Mouse (Mus musculus) right cerebral cortex, postnatal 10 days (tissue): ENCODE measurements around the gene Ddah2.
A peak's percentile ranks its signal among the peaks of the same experiment; 100 is the strongest.

Experiments used
- DNase-seq, 2 experiments: peaks; one replicate each; pipeline ENCODE4 v3.0.0; 2021; ENCODE audit warnings: low spot score in 2 of 2

Gene Ddah2

DNA sequence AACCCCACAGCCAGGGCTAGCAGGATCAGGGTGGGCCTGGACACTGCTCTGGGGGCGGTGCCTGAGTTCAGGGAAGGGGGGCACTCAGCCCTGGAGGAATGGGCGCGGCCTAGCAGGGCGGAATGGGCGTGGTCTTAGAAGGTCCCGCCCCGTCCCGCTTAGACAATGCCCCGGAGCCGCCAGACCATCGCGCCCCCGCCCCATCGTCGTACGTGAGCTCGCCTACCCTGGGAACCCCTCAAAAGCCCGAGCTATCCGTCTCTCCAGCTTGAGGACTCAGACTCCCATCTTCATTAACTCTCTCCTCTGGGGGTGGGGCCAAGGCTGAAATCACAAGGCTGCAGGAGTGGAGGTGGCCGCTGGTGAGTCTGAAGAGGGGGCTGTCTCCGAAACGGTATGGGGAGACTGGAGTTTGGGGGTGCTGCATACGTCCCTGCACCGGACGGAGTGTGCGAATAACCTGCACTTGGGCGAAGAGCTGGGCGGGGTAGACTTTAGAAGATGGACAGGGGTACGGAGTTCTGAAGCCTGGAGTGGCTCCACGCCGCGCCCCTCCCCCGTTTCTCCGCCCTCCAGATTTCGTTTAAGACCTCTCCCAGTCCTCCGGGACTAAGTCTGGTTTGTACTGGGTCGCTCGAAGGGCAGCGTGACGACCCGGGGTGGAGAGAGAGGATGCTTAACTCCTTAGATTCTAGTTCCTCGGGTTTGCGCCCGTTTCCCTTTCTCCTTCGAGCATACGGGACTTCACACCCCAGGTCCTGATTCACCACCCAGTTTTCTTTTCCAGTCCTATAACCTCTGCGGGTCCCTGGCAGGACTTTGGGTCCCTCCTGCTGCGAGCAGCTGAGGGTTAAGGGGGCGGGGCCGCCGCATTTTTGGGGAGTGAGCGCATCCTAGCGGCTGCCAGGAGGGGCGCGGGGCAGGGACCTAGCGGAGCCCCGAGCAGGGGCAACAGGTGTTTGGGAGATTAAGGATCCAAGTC lies at the start of gene Ddah2:
TSS of gene Ddah2 (plus strand) at position 125 of the 982 bp plus-strand sequence.
- peak; percentile 89 for DNase-seq

DNA sequence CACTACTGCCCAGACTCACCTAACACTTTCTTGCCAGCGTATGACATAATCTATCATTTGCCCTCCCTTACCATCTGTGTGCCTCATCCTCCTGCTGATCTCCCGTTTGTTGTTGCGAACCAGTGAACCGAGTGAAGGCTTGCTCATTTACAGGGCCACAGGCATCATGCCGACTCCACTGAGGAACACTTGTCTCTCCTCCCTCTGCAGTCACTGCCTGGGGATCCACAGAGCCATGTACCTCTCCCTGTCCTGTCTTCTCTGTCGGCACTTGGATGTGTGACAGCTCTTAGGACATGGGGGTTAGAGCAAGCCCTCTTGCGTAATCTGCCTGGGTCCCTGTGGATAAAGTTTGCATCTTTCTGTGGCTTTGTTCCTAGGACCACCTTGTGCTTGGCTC lies 49.2 kb upstream of the Ddah2 start:
- no peak for DNase-seq

DNA sequence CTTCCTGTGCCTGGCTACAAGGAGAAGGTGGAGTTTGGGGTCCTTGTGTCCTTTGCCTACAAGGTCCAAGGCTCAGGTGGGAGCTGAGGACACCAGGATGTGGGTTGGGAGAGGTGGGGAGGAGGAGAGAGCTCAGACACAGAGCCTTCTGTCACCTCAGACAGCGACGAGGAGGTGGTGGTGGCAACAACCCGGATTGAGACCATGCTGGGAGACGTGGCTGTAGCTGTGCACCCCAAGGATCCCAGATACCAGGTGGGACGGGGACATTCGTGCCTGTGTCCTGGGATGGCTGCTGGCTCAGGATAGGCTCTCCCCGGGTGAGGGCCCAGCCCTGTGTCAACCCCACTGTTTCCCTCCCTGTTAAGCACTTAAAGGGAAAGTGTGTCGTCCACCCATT lies 47.4 kb upstream of the Ddah2 start:
- no peak for DNase-seq

DNA sequence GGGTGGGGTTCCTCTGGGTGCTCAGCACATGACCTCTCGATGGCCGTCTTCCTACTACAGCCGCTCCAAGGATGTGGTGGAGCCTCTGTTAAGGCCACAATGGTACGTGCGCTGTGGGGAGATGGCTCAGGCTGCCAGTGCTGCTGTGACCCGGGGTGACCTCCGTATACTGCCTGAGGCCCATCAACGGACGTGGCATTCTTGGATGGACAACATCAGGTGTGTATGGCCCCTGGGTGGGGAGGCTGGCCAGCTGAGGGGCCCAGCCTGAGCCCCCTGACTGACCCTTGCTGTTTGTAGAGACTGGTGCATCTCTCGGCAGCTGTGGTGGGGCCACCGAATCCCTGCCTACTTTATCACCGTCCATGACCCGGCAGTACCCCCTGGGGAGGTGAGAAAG lies 46.4 kb upstream of the Ddah2 start:
- no peak for DNase-seq

DNA sequence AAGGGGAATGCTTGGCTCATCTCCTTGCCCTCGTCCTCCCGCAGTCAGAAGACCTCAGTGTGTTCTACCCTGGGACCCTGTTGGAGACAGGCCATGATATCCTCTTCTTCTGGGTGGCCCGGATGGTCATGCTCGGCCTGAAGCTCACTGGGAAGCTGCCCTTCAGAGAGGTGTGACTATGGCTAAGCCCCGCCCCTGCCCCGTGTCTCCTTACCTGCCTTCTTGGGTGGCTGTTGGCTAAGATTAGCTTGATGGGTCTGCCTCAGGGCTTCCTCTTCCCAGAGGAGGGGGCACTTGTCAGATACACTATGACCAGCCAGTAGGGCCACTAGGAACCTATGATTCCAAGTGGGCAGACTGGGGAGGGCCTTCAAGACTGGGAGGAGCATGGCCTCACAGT lies 45.6 kb upstream of the Ddah2 start:
- DNase-seq, result no peak

DNA sequence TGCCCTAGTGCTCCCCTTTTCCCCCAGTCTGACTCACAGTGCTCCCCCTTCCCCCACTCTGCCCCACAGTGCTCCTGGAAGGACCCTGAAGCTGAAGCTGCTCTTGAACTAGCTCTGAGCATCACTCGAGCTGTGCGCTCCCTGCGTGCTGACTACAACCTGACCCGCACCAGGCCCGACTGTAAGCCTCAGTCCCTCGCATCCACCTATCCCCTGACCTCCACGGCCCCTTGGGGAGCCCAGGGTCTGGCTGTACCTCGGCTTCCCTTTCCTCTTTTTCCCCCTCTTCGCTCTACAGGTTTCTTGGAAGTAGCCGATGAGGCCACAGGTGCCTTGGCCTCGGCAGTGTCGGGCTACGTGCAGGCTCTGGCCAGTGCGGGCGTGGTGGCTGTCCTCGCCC lies 43.5 kb upstream of the Ddah2 start:
- DNase-seq, result peak in 1 of 2 experiments; percentile 26

DNA sequence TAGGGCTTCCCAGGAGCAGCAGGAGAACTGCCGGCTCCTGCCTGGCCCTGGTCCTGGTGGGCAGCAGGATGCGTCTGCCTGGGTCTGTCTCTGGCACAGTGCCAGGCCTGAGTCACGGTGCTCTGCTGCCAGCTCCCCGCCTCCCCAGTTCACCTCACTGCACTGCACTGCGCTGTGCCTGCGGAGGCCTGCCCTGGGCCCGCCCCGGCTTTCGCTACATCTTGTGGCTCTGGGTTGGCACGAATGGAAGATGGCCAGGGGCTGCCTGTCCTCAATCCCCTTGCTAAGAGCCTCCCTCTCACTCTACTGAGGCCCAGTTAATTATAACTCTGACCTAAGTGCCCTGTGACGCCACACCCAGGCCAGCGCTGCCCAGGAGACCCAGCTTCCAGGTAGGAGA lies 42.5 kb upstream of the Ddah2 start, which contains the start of gene Vwa7:
TSS of gene Vwa7 (plus strand) at position 204 of the 400 bp plus-strand sequence.
- peak in 1 of 2 experiments; percentile 41 for DNase-seq

DNA sequence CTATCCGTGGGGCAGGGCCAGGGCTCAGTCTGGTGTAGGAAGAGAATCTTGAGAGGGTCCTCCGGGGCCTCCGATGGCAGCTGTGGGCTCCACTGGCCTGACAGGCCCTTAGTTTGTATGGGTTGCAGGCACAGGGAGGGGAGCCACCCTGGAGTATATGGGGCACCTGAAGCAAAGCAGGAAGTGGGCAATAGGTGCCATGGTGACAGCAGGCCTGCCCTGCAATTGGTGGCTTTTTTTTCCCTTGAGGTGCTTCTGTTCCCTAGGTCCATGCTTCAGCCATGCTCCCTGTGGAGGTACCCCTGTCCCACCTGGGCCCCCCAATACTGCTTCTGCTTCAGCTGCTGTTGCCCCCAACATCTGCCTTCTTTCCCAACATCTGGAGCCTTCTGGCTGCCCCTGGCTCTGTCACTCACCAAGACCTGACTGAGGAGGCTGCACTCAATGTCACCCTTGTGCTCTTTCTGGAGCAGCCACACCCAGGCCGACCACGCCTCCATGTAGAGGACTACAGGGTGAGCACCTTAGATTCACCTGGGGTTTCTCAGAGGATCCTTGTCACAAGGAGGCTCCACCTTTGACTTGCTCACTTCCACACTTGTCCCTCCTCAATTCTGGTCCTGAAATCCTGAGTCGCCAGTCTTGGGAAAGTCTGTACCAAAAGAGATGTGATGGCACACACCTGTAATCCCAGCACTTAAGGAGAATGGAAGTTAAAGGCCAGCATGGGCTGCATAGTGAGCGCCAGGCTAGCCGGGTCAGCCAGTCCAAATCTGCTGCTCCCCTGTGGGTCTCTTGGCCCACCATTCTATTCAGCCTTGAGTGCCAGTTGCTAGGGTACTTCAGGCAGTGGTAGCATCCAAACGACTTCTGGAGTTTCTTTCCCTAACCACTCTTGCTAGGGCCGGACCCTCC lies 41.8 kb upstream of the Ddah2 start:
- DNase-seq, result no peak

DNA sequence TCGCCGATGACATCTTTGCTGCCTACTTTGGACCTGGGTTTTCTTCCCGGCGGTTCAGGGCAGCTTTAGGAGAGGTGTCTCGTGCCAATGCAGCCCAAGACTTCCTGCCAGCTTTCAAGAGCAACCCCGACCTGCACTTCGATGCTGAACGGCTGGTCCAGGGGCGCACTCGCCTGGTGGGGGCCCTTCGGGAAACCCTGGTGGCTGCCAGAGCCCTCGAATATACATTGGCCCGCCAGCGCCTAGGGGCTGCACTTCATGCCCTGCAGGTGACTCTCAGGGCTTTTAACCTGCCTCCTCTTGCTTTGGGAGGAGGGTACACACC lies 41.2 kb upstream of the Ddah2 start:
- no peak for DNase-seq

DNA sequence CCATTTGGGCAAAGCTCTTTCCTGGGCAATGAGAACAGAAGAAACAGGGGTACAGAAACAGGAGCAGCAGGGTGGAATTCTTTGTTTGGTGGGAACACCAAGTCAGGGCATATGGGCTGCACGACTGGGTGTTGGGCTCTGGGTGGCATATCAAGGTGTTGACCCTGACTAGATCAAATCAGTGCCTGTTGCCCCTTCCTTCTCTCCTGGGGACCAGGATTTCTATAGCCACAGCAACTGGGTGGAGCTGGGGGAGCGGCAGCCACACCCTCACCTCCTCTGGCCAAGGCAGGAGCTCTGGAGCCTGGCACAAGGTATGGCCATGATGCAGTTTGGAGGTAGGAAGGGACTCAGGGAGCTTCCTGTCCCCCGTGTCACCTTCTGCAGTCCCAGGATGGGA lies 40.7 kb upstream of the Ddah2 start:
- DNase-seq, result no peak

DNA sequence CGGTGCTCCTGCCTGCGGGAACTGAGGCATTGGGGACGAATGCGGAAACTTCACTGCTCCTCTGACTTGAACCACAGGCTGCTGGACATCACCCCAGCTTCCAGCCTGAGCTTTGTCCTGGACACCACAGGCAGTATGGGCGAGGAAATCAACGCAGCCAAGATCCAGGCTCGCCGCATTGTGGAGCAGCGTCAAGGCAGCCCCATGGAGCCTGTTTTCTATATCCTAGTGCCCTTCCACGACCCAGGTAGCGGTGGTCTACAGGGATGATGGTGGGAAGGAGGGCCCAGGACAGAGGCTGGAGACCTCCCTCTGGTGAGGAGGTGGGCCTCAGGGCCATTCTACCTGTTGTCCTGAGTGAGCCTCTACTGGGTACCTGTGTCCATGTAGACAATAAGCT lies 38.9 kb upstream of the Ddah2 start:
- DNase-seq, result peak in 1 of 2 experiments; percentile 17

DNA sequence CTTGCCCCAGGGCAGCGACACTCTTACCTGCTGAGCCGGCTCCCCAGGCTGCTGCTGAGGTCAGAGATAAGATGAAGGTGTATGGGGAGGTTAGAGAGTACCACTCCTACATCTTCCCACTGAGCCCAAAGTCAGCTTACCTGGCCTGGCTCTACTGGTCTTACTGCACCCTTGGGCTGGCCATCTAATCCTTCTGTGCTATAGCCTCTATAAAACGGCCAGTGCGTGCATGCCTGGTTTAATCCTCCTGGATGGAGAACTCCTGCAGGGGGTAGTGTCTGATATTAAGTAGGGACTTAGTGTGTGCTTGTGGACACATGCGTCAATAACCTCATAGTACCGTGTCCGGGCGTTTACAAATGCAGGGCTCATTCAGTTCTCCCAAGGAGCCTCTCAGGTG lies 38.3 kb upstream of the Ddah2 start:
- DNase-seq, result no peak

DNA sequence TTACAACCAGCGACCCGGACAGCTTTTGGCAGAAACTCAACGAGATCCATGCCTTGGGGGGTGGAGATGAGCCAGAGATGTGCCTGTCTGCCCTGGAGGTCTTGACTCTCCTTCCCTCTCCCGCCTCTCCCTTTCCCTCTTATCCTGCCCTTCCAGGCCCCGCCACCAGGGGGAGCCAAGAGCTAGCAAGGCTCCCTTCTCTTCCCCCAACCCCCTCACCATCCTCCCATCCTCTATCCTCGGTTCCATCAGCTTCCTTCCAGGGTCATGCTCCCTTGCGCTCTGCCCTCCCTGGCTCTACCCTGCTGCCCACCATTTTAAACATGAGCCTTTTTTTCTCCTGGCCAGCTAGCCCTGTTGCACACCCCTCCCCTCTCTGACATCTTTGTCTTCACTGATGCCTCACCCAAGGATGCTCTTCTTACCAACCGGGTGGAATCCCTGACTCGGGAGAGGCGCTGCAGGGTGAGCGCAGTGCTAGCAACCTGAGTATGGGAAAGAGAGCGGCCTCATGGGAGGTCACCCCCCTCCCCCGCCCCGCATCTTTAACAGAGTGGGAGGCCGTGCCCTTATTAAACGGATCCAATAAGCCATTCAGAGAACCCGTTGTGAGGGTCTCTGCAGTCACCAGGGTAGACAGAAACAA lies 37.5 kb upstream of the Ddah2 start:
- peak; percentile 80 to 84 for DNase-seq

DNA sequence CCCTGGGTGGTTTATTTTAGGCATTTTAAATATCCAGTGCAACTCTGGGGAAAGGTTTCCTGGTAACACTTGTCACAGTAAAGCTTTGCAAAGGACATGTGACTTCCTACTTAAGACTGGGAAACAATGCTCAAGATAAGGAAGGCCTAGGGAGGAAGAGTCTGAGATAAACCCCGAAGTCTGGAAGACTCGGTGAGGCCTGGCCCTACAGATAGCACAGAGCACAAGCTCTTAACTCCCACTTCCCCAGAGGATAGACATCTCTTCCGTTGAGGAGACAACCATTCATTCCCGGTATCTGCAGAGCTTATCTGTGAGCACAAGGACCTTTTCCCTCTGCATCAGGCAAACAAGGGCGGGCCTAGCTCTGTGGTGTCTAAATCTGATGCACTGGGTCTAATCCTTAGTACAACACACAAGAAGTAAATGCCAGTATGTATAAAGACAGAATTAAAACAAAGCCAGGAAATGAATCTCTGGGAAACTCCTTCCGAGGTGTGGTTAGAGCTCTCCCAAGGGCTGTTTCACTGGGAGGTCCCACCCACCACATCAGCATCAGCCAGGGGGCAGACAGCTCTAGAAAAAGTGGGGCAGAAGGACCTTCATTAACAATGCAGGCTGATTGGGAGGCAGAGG lies 36.9 kb upstream of the Ddah2 start:
- no peak for DNase-seq

DNA sequence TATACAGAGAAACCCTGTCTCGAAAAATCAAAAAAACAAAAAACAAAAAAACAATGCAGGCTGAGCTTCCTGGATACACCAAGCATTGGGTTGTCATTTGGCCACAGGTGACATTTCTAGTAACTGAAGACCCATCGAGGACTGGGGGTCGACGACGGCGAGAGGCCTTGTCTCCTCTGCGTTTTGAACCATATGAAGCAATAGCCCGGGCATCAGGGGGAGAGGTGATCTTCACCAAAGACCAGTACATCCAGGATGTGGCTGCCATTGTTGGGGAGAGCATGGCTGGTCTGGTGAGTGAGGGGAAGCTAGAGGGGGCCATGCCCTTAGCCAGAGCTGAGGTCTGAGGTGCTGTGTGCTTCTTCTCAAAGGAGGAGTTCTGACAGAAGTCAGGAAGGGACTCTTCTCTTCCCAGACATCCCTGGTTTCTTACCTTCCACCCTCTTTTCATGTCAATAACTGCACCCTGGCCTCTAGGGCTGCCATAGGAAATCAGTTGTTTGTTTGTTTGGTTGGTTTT lies 36.2 kb upstream of the Ddah2 start:
- peak in 1 of 2 experiments; percentile 15 for DNase-seq

DNA sequence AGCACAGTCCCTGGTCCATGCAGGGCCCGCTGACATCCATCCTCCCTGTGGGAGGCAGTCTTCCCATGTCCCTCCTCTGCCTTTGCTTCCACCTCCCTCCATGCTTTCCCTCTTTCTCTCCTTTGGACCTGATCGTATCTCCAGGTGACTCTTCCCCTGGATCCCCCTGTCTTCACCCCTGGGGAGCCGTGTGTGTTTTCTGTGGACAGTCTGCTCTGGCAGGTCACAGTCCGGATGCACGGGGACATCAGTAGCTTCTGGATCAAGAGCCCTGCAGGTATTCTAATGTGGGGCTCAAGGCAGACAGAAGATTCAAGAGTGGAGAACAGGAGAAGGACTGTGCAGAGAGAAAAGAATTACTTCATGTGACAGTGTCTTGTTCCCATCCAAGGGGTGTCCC lies 35.6 kb upstream of the Ddah2 start:
- no peak for DNase-seq

DNA sequence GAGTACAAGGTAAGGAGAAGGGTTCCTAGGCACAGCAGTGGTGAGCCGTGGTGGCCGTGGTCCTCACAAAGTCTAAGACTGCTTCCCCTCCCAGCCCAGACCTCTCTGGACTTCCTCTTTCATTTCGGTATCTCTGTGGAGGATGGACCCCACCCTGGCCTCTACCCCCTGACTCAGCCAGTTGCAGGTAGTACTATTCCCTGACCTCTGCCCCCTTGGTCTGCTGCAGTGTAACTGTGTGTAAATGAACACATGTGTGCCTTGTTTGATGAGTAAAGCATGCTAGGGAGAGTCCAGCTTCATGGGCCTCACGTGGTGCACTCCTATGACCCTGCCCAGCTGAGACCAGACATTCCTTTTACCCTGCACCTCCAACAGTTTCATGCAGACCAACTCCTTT lies 35.1 kb upstream of the Ddah2 start:
- peak; percentile 18 to 36 for DNase-seq

DNA sequence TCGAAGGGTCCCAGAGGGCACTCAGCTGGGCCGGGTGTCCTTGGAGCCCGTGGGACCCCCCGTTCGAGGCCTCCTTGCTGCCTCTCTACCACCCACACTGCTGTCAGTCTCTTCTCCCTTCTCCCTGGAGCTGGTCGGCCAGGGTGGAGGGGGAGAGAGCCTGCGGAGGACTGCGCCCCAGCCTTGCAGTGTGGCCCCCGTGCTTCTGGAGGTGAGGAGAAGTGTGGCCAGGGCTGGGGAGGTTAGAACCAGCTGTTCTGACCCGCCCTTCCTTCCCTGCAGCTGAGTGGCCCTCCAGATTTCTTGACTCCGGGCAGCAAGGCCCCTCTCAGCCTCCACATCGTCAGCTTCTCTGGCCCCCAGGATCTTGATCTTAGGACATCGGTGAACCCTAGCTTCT lies 34.6 kb upstream of the Ddah2 start:
- no peak for DNase-seq

DNA sequence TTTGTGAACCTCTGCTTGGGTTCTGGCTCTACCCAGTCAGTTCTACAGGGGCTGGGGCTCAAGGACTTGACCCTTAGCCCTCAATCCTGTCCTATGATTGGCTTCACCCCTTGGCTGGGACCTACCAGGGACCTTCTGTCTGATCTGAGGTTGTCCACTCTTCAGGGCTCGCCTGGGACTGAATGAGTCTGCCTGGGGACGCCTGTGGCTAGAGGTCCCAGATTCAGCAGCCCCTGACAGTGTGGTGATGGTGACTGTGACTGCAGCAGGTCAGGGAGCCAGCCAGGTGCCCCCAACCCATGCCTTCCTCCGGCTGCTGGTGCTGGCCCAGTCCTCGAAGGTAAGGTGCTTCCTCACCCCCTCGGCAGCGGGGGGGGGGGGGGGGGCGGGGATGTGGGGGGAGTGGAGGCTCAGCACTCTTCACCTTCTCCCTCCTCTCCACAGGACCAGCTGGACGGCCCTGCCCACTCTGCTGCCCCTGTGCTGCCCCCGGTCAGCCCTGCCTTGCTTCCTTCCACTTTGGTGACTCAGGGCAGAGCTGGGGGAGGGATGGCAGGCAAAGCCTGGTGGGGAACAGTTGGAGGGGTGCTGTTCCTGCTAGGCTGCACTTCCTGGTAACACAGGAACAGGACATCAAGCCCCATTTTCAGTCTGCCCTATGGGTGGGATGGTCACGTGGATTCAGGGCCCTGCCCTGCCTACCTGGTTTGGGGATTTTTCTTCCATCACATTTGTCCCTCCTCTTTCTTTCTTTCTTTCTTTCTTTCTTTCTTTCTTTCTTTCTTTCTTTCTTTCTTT lies 33.9 kb upstream of the Ddah2 start:
- DNase-seq, result peak; percentile 29 to 36

DNA sequence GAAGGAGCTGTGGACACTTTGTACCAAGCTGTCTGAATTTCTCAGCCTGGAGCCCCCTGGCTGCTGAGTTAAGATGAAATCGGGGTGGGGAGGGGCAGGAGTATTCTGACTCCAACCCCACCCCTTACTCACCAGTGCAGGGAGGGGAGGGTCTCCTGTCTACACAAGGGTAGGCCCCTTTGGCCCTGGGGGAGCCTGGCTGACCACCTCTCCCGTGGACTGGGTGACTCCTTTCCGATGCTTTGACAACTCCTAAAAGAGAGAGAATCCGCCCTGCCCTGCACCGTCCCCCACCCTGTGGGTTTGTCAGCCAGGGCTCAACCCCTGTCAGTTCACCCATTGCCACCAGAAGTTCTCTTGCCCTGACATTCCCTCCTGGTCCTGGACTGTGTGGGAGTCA lies 32.6 kb upstream of the Ddah2 start:
- DNase-seq, result no peak
